Mouse (Mus musculus) right cerebral cortex, adult 18-20 months (tissue): ENCODE measurements at regions not wholly inside any gene's neighbourhood (a gene's known extent, or its start where the extent isn't known, plus 50 kb on each side); places are given as distances from the start of the nearest gene placed in this dataset.
"Not testable (repeated sequence)": the region's sequence is repeated elsewhere in the genome, so short reads cannot be mapped to it uniquely, and the experiment has no call there.

Experiments used
- DNase-seq: peaks from one replicate; pipeline ENCODE4 v3.0.0; 2022; ENCODE audit warnings: mixed read lengths

DNA sequence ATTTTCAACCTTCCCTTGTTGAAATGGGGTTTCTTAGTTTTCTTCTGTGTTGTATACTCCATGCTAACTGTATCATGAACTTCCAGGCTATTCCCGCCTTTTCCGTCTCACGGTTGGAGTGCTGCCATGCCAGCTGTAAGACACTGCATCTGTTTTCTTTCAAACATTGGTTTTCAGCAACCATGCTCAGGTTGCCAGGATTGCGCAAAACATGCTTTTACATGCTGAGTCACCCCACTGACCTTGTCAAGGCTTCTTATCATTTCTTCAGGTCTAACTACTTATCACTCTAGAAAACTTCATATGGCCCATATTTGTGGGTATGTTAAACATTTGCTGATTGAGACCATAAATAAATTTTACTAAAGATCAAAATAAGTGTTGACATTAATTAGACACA is 551.2 kb downstream of the Tlr4 start:
- DNase-seq = no peak

DNA sequence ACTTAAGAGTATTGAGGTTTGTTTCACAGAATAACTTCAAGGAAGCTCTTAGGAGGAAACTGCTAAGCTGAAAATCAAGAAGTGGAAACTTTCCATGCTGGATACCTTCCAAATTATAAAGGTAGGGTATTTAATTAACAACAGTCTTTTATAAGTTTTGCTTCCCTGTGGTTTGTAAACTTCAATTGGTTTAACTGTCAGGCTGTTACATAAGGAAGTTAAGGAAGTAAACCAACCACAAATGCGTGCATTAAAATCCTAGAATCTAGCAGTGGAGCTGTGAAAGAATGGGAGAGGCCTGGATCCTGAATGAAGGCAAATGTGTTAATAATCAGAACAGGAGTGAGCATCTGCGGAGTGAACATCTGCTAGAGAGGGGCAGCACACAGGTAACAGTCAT is 560.5 kb downstream of the Tlr4 start:
- no peak for DNase-seq

DNA sequence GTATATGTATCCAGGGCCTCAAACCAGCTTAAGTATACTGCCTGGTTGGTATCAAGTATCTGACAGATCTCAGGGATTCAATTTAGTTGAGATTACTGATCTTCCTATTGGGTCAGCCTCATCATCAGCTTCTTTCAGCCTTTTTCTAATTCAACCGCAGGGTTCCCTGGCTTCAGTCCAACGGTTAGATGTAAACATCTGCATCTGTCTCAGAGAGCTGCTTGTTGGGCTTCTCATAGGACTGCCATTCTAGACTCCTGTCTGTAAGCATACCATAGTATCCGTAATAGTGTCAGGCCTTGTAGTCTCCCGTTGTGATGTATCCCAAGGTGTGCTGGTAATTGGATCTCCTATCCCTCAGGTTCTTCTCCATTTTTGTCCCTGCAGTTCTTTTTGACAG is 575.6 kb downstream of the Tlr4 start:
- DNase-seq = no peak

DNA sequence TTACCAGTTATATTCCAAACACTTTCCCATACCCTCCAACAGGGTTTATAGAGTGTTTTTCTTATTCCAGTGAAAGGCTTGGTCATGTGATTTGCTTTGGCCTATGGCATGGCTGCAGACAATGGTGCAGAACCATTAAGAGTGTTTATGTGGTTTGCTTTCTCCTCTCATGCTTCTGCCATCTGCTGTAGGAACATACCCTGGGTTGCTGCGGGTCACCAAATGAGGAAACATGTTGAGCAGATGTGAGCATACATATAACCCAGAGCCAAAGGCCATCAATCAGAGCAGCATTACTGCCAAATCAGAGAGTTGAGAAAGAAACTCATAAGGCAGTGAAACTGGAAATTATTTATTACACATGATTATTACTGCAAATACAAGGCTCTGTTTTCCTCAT is 596.7 kb downstream of the Tlr4 start:
- no peak for DNase-seq

DNA sequence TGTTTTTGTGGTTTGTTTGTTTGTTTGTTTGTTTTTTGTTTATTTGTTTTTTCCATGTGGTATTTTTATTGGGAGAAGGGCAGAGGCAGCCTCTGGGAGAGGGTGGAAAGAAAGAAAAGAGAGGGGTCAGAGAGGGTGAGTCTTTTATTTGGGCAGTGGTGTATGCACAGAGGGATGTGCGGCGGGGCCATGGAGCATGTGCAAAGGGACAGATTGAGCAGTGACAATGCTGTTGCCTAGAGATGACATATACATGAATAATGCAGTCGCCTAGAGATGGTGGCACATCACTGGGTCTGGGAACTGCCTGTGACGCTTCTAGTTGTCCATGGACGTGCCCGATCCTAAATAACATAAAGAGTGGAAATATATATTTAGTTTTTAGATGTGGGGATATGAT is 598.3 kb downstream of the Tlr4 start:
- DNase-seq = no peak

DNA sequence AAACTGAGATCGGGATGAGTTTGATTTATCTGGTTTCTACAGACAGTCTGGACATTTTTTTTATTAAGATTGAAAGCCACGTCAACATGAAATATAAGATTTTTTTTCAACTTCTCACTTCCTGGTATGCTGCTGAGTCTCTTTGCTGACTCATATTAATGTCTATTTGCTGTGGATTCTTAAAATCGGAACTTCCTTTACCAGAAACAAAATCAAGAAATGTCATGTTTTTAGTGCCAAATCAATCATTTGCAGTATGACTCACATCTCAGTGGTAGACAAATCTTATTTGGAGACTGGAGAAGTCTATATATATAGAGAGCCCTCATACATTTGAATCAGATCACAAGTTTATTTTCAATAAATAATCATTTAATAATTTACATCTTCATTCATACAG is 620.5 kb downstream of the Tlr4 start:
- DNase-seq = no peak

DNA sequence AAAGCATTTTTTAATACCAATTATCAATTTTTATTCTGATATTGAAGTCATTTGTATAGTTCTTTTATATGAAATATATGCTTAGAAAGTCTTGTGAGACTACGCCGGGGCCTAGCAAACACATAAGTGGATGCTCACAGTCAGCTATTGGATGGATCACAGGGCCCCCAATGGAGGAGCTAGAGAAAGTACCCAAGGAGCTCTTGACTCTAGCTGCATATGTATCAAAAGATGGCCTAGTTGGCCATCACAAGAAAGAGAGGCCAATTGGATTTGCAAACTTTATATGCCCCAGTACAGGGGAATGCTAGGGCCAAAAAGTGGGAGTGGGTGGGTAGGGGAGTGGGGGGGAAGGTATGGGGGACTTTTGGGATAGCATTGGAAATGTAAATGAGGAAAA is 632.5 kb downstream of the Tlr4 start:
- DNase-seq = not testable (repeated sequence)

DNA sequence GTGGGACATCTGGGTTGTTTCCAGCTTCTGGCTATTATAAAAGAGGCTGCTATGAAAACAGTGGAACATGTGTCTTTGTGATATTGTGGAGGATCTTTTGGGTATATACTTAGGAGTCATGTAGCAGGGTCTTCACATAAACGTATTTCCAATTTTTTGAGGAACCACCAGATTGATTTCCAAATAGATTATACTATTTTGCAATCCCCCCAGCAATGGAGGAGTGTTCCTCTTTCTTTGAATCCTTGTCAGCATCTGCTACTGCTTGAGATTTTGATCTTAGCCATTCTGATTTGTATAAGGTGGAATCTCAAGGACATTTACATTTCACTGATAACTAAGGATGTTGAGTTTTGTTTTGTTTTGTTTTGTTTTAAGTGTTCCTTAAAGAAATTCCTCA is 645.6 kb downstream of the Tlr4 start:
- DNase-seq = no peak

DNA sequence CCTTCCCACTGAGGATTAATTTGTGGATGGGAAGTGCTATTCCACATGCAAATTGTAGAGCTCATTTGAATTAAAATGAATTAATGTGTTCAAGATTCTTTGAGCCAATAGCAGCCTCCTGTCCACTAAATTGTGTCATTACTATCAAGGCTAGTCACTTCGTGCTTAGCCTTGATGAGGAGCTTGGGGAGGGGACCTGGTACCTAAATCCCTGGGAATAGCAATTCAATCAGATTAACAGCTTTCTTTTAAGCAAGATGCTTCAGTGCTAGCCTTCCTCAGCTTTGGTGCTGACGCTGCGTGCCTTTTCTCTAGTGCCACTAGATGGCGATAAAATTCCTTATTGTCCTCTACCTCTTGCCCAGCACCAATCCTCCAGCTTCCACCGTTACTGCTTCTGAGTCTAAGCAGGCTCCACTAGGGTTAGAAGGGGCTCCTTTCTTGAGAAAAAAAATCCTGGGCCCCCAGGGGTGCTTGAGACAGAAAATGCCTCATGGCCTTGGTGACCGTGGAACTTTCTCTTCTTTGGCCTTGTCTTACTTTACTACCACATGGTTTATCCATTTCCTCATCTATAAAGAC is 650.0 kb downstream of the Tlr4 start:
- DNase-seq = peak; percentile 52

- DNase-seq = no peak
Observed at GRCm38 (mm10) chr4:67478081-67478480, 650.7 kb downstream of the Tlr4 start.

DNA sequence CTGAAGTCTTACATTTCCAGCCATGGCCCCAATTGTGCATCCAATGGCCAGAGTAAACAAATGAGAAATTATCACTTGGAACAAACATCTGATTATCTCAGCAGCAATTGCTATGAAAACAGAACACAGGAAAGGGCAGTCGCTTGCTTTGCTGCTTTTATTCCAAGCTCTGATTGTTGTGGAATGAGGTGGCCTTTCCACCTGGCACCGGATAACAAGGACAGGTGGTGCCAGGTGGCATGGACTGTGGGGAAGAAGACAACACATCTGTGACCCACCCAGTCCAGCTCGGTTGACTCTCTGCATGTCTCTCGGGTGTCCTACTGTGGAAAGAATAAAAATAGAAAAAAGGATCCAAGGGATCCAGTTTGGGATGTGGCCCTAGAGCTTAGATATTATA is 694.9 kb downstream of the Tlr4 start:
- DNase-seq = no peak

DNA sequence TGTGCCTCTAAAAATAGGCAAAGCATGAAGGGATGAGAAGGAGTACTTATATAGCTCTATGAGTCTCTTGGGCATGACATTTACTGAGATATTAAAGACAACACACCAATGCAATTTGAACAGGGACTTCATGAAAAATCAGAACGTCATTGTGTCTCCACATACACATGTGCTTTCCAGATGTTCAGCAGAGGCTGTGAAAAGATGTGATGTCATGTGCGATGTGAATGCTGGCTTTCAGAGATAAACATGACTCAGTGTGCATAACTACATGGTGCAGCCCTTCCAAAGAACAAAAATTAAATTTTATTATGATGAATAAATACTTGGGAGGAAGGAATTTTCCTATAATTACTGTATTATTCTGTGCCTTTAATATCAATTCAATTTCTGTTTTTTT is 695.8 kb downstream of the Tlr4 start:
- DNase-seq = no peak

- DNase-seq = no peak
Observed at GRCm38 (mm10) chr4:67529586-67529985, 702.2 kb downstream of the Tlr4 start.

- DNase-seq = no peak
Observed at GRCm38 (mm10) chr4:67539466-67539865, 712.1 kb downstream of the Tlr4 start.

DNA sequence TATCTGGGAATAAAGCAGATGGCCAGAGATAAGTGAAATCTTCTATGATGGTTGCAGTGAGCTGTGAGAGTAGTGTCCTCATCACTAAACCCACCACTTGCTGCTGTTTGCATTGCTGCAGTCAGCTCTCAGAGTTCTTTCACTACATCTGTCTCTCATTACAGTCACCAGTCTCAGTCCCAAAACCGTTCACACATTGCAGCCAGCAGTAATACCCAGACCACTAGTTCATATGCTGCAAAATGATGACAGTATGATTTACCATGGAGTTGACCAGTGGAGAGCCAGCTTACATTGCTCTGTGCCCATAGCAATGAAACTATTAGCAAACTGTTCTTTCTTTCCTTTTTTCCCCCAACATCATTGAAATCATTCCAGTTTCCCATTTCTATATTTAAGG is 718.6 kb downstream of the Tlr4 start:
- DNase-seq = no peak

DNA sequence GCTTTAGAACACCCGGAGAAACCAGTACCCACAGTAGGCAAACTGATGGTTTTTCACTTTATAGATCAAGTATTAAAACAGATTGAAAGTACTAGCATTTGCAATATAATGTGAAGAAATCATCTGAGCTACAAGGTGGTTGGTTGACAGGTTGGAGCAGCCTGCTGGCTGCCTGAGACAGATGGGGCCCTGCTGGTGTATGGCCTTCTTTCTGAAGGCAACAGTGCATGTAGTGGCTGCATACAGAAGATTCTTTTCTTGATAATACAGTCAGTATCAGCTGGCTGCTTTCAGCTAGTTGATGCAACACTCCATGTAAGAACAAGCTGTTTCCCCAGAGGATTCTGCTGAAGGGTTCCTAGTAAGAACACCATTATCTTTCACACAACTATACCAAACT is 720.6 kb downstream of the Tlr4 start:
- no peak for DNase-seq

DNA sequence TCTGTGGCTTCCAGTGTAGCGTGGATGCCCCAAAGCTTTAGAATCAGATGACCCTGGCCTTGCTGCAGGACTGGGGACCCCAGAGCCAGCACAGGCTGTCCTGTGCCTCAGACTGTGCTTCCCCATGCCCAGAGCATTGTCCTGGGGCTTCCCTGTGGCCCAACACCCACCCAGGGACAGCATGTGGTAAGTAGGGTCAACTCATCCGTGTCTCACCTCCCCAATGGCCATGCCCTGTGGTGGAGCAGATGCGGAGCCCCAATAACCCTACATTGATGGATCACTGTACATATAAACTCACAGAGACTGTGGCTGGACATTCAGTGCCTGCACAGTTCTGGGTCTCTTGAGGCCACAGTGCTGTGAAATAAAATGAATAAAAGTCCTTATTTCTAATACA is 726.1 kb downstream of the Tlr4 start:
- DNase-seq = no peak

GRCm38 (mm10) chr4:67574816-67575215 is 747.4 kb downstream of the Tlr4 start:
- DNase-seq = peak; percentile 2

- no peak for DNase-seq
Observed at GRCm38 (mm10) chr4:67589501-67589900, 762.1 kb downstream of the Tlr4 start.

DNA sequence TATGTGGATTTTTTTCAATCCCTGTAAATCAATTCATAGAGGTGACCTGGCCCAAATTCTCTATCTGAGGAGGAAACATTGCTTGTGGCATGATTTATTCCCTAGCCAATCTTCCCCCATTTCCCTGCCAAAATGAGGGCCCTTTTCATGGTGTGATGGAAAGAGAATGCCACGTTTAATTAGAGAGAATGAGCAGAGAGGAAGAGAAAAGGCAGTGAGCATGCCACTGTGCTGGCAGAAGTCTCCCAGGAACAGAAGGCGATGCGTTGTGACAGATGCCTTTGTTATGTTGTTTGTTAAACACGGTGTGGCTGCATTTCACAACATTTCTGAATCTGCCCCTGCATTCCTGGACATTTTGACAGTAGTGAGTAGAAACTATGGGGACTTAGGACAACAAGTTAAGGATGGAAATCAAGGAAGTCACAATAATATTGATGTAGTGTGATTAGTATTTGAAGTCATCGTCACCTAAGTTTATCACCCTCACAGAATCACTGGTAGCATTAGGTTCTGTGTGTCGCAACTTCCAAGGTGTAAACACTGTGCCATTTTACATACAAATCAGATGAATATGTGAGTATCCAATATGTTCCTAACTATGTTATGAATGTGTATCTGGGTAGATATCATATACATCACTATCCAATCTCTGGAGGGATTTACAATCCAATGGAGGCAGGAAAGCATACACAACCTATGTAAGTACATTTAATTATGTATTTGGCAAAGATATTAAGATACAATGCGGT is 762.8 kb downstream of the Tlr4 start:
- DNase-seq = no peak

DNA sequence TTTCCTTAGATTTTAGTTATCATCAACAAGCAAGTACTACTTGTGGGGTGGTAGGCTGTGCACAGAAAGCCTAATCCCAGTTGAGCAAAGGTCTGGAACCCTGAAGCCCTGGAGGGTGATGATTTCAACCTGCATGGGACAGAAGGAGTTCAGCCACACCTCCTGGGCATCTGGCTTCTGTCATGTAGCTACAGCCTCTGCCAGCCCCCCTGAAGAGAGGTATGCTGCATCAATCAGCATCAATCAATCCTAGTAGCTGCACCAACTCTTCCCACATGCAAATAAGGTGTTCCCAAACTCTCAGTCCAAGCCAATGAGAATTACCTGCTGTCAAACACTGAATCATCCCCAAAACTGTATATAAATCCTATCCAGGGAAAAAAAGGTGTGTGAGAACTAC is 779.8 kb downstream of the Tlr4 start:
- DNase-seq = no peak

DNA sequence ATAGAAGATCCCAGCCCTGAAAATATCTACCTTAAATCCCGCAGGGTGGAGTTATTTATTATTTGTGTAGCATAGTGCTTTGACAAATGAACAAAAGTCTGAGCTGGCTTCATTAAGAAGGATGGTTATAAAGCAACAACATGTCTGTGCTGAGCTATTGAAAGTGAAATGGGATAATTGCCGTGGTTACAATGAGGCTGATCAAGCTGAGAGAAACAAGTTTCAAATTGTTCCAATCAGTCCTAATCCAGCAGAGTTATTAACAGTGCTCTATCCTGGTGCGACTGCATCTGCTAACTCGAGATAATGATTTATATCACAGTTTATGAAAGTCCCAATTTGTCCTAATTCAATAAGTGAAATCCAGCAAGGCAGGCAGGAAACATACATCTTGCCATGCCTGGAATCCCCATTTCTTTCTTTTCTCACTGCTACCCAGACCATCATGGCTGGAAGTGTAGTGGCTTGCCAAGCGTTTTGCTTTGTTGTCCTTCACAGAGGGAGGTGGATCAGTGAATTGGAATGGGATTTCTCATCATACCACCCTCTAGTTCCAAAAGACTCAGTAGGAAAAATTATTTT is 787.2 kb downstream of the Tlr4 start:
- DNase-seq = no peak

DNA sequence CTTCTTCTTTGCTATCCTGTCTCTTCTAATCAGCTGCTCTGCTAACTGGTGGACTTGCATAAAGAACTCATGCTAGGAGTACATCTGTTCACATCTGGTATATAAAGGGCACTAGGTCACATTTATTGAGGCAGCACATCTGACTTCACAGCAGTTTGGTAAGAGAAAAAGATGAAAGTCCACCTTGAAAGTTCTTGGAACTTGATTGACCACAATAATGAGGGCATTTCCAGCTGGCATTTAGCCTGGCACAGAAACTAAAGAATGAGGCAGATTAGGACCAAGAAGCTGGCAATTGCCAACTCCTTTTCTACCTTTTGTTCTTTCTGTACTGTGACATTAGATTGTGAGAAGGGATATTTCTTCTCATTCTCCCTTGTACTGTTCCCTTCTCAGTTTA is 799.3 kb downstream of the Tlr4 start:
- no peak for DNase-seq

GRCm38 (mm10) chr4:67646090-67646489 is 818.7 kb downstream of the Tlr4 start:
- no peak for DNase-seq

- no peak for DNase-seq
Observed at GRCm38 (mm10) chr4:67662122-67662521, 834.7 kb downstream of the Tlr4 start.
